Mouse (Mus musculus) cerebellum, adult (tissue): ENCODE results near the gene Olfr857.
"Not testable (repeated sequence)": the region's sequence is repeated elsewhere in the genome, so short reads cannot be mapped to it uniquely, and the experiment has no call there.

Experiments
- ATAC-seq: cut with Nextera tagmentation; 2 replicates; pipeline ENCODE4 v1.9.2; 2017; ENCODE audit warnings: mild to moderate bottlenecking, moderate library complexity, mixed read lengths; ENCODE audit not compliant: insufficient number of reproducible peaks, low FRiP score, low TSS enrichment

The Olfr857 gene

GRCm38 (mm10) chr9:19709133-19709532, at the start of gene Olfr857:
Gene Olfr857, plus strand, starts transcription at chr9:19709433.
- no peak for ATAC-seq

- ATAC-seq = no peak
These were observed 19.0 kb upstream of the Olfr857 start for GRCm38 (mm10) chr9:19690281-19690680.

- no peak for ATAC-seq
These were observed 17.8 kb upstream of the Olfr857 start for GRCm38 (mm10) chr9:19691426-19691825.

- ATAC-seq = no peak
These were observed 16.8 kb upstream of the Olfr857 start for GRCm38 (mm10) chr9:19692430-19692829.

GRCm38 (mm10) chr9:19694285-19694684, 14.9 kb upstream of the Olfr857 start:
- not testable (repeated sequence) for ATAC-seq

GRCm38 (mm10) chr9:19694898-19695379, 14.3 kb upstream of the Olfr857 start:
- not testable (repeated sequence) for ATAC-seq

- not testable (repeated sequence) for ATAC-seq
These were observed 4.7 kb upstream of the Olfr857 start for GRCm38 (mm10) chr9:19704546-19704945.
